Mouse (Mus musculus) intestine, embryonic 14.5 days (tissue): ENCODE measurements around the gene Dhx37. TPM values are rescaled to one million over a fixed set of nuclear protein-coding genes. Genes with fewer than 3 reads are reported as not detected.

ENCODE experiments used
- ATAC-seq: fragments of 200-750 bp; cut with Nextera tagmentation; replicated peaks from 2 replicates; pipeline ENCODE4 v1.8.0; 2017; ENCODE audit warnings: low read depth, moderate number of reproducible peaks, moderate TSS enrichment, moderate library complexity; ENCODE audit not compliant: low FRiP score, low TSS enrichment
- DNase-seq: peaks from one replicate; pipeline ENCODE4 v3.0.0-alpha.2; 2018; ENCODE audit warnings: low spot score
- H3K27ac ChIP-seq: fragments of 300-500 bp; sonication (generic); 2 replicates; pipeline ENCODE4 v1.5.1; 2014; ENCODE audit warnings: low read depth, mild to moderate bottlenecking, control low read depth
- H3K27me3 ChIP-seq: fragments of 300-500 bp; sonication (generic); replicated peaks from 2 replicates; pipeline ENCODE4 v1.6.1; 2014; ENCODE audit warnings: low read length, control low read depth; ENCODE audit not compliant: control insufficient read depth, insufficient read depth
- H3K36me3 ChIP-seq: fragments of 300-500 bp; sonication (generic); 2 replicates; pipeline ENCODE4 v1.6.1; 2014; ENCODE audit warnings: low read length, control low read depth; ENCODE audit not compliant: control insufficient read depth, insufficient read depth
- H3K4me1 ChIP-seq: fragments of 300-500 bp; sonication (generic); replicated peaks from 2 replicates; pipeline ENCODE4 v1.6.1; 2014; ENCODE audit warnings: low read length, control low read depth, mixed read lengths; ENCODE audit not compliant: control insufficient read depth, insufficient read depth
- H3K4me2 ChIP-seq: fragments of 300-500 bp; sonication (generic); 2 replicates; pipeline ENCODE4 v1.6.1; 2014; ENCODE audit warnings: low read length
- H3K4me3 ChIP-seq: fragments of 300-500 bp; sonication (generic); 2 replicates; pipeline ENCODE4 v1.5.1; 2014; ENCODE audit warnings: low read depth, low read length, control low read depth, mixed read lengths
- H3K9ac ChIP-seq: fragments of 300-500 bp; sonication (generic); 2 replicates; pipeline ENCODE4 v1.6.1; 2014; ENCODE audit warnings: mild to moderate bottlenecking, low read length
- H3K9me3 ChIP-seq: fragments of 300-500 bp; sonication (generic); 2 replicates; pipeline ENCODE4 v1.6.1; 2016; ENCODE audit warnings: low read length, control low read depth; ENCODE audit not compliant: control insufficient read depth
- WGBS: fragments of 180-500 bp; shearing (Covaris S2); extraction: QIAGEN DNeasy Blood & Tissue Kit; methylation state at CpG from one replicate; pipeline ENCODE4 v1.1.7; 2014; 5-methylcytosine and 5-hydroxymethylcytosine counted together
- polyA plus RNA-seq: library from polyadenylated mRNA; unstranded; fragments of >200 nt; fragmentation: Nextera tagmentation; extraction: Ambion mirVana; gene quantifications from 2 replicates; pipeline ENCODE4 v1.2.1, GENCODE M21; 2014

Gene Dhx37
- polyA plus RNA-seq, 1 experiment from 2014 or later: 9.6 TPM

DNA sequence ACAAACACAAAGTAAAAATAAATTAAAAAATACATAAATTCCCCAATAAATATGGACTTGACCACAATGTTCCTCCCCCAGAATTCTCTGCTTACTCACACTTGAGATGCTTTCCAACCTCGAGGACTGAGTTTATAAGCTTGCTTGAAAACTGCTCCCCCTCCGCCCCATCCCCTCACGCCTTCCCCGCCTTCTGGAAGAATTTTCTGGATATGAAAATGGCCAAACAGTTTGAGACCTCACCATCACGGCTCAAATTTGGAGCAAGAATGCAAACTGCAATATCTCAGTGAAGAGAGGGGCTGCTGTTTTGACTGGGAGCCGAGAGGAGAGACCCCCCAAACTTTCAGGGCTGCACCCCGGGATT, 29.4 kb downstream of the Dhx37 start:
- H3K4me2 ChIP-seq: peak overlapping the region; percentile 65
- ATAC-seq (no peak), DNase-seq (peak; percentile 83)
- peaks cover 9% of the 10 kb centered on the region for H3K4me1 ChIP-seq
- H3K9me3 ChIP-seq: no peaks in the 10 kb centered on the region
- no peaks in the 10 kb centered on the region for H3K27me3 ChIP-seq
- peak overlapping the region; percentile 83 for H3K27ac ChIP-seq
- WGBS: under 1% methylated on average over 7 of the region's 7 CpGs
- H3K9ac ChIP-seq: peak overlapping the region; percentile 64
- H3K36me3 ChIP-seq: no peaks in the 10 kb centered on the region
- H3K4me3 ChIP-seq: peak overlapping the region; percentile 87

DNA sequence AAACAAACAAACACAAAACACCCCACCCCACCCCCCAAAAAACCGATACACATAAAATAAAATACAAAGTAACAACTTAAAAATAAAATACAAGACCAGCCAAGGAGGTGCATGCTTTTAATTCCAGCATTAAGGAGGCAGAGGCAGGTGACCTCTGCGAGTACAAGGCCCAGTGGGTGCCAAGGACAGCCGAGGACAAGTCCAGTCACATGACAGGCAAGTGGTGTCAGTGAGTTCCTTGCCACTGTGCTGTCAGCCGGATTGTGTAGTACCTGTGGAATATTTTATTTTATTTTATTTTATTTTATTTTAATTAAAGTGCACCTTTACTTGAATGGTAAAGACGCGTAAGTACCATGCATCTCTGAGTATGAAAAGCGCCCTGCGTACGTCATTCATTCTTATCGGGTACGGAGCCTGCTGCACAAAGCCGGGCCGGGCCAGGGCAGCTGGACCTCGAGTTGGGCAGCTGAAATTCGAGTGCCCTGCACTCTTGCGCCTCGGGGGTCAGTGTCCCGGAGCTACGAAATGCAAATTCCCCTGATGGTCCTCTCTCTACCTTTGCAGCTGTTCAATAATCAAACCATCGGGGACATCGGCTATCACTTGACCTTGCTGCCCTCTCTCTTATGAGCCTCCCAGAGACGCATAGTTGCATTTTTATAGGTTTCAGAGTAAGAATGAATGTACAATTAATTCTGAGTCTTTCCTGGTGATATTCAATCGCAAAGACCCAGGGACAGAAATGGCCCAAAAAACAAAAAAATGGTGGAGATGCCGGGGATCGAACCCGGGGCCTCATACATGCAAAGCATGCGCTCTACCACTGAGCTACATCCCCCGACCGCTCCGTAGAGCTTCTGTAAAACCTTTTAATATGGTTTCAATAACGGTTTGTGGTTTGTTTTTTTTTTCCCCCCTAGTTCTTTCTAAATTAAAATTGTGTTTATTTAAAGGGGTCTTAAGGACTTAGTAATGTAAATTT, 30.1 kb downstream of the Dhx37 start:
- Histone ChIP-seq H3K4me1 (peaks cover 9% of the 10 kb centered on the region), H3K36me3 (no peaks in the 10 kb centered on the region), H3K9me3 (no peaks in the 10 kb centered on the region), H3K9ac (no peak overlapping the region), H3K27me3 (no peaks in the 10 kb centered on the region), H3K27ac (no peak overlapping the region), H3K4me2 (peak overlapping the region; percentile 65), H3K4me3 (peak overlapping the region; percentile 87)
- 14% methylated on average over 31 of the region's 31 CpGs for WGBS
- DNase-seq: peak; percentile 95
- ATAC-seq: no peak

DNA sequence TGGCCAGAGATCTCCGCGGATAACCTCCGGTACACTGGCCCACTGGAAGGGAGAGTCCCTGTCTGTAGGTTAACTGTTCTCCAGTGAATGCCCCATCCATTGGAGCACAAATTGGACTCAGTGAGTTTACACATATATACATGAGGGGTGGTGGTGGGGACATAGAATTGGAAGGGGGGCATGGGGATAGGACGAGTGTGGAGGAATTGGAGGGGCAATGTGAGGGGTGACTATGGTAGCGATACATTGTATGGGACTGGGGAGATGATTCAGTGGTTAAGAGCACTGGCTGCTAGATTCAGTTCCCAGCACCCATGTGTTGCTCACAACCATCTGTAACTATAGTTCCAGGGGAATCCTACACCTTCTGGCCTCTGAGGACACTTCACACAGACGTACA, 30.9 kb downstream of the Dhx37 start:
- DNase-seq (no peak), ATAC-seq (no peak)
- H3K4me2 ChIP-seq: no peak overlapping the region
- no peaks in the 10 kb centered on the region for H3K9me3 ChIP-seq
- WGBS: 56% methylated on average over 6 of the region's 6 CpGs
- H3K36me3 ChIP-seq: no peaks in the 10 kb centered on the region
- H3K4me1 ChIP-seq: peaks cover 9% of the 10 kb centered on the region
- no peak overlapping the region for H3K27ac ChIP-seq
- H3K27me3 ChIP-seq: no peaks in the 10 kb centered on the region
- no peak overlapping the region for H3K9ac ChIP-seq
- no peak overlapping the region for H3K4me3 ChIP-seq

DNA sequence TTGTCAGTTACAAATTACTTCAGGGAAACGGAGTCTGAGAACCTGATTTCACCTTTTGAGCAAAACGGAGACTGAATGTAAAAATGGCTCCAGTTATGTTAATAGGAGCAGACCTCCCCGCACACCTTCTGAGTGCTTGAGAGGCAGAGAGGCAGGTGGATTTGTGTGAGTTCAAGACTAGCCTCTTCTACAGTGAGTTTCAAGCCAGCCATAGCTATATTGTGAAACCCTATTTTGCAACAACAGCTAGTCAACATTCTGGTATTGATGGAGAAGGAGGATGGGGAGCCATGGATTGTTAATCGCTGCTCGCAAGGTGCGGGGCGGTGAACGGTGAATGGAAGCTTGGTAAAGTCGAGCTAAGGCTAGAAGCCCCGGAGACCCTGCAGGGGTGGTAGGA, 31.4 kb downstream of the Dhx37 start:
- peaks cover 9% of the 10 kb centered on the region for H3K4me1 ChIP-seq
- ATAC-seq: no peak
- no peaks in the 10 kb centered on the region for H3K27me3 ChIP-seq
- 61% methylated on average over 10 of the region's 10 CpGs for WGBS
- no peak for DNase-seq
- no peak overlapping the region for H3K4me2 ChIP-seq
- H3K36me3 ChIP-seq: no peaks in the 10 kb centered on the region
- H3K9ac ChIP-seq: no peak overlapping the region
- H3K27ac ChIP-seq: no peak overlapping the region
- H3K9me3 ChIP-seq: no peaks in the 10 kb centered on the region
- H3K4me3 ChIP-seq: no peak overlapping the region

DNA sequence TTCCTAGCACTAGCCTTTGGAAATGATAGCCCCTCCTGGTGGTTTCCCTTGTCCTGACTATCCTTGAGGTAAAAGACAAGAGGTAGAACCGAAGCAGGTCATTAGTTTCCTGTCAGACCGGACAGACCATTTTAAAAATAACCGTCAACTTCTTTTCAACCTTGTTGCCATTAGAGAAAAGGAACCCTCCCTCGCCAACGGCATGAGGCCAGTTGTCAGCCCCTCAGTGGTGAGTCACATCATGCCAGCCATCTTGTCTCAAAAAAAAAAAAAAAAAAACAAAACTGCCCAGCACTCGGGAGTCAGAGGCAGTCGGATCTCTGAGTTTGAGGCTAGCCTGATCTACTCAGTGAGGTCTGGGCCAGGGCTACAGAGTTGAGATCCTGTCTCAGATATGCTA, 33.0 kb downstream of the Dhx37 start:
- H3K36me3 ChIP-seq: no peaks in the 10 kb centered on the region
- no peak overlapping the region for H3K27ac ChIP-seq
- no peak overlapping the region for H3K9ac ChIP-seq
- DNase-seq (no peak), ATAC-seq (no peak)
- H3K4me3 ChIP-seq: no peak overlapping the region
- no peaks in the 10 kb centered on the region for H3K9me3 ChIP-seq
- H3K4me1 ChIP-seq: no peaks in the 10 kb centered on the region
- H3K27me3 ChIP-seq: no peaks in the 10 kb centered on the region
- 56% methylated on average over 7 of the region's 7 CpGs for WGBS
- H3K4me2 ChIP-seq: no peak overlapping the region

DNA sequence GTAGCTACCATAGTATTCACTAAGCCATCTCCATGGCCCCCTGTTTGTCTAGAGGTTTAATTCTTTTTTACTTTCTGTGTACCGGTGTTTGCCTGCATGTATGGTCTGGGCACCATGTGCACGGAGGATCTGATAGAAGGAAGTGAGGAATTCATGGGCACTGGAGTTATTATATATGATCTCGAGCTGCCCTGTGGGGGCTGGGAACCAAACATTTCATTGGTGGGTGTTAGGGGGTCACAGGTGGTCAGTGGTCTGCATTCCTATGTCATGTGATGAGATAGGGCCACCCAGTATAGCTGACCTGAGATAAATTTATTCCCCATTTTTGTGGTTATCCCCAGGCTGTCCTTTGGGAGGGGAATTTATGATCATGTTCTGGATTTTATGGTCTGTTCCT, 38.9 kb downstream of the Dhx37 start:
- H3K9ac ChIP-seq: 0 out of 2 replicates have a peak overlapping the region, but pooled peaks have one; percentile 53
- ATAC-seq: no peak
- DNase-seq: no peak
- peak overlapping the region; percentile 97 for H3K27ac ChIP-seq
- H3K4me2 ChIP-seq: peak overlapping the region; percentile 54
- no peaks in the 10 kb centered on the region for H3K27me3 ChIP-seq
- no peaks in the 10 kb centered on the region for H3K36me3 ChIP-seq
- no peaks in the 10 kb centered on the region for H3K9me3 ChIP-seq
- WGBS: 34% methylated on average over 3 of the region's 3 CpGs
- no peak overlapping the region for H3K4me3 ChIP-seq
- H3K4me1 ChIP-seq: peaks cover 28% of the 10 kb centered on the region

DNA sequence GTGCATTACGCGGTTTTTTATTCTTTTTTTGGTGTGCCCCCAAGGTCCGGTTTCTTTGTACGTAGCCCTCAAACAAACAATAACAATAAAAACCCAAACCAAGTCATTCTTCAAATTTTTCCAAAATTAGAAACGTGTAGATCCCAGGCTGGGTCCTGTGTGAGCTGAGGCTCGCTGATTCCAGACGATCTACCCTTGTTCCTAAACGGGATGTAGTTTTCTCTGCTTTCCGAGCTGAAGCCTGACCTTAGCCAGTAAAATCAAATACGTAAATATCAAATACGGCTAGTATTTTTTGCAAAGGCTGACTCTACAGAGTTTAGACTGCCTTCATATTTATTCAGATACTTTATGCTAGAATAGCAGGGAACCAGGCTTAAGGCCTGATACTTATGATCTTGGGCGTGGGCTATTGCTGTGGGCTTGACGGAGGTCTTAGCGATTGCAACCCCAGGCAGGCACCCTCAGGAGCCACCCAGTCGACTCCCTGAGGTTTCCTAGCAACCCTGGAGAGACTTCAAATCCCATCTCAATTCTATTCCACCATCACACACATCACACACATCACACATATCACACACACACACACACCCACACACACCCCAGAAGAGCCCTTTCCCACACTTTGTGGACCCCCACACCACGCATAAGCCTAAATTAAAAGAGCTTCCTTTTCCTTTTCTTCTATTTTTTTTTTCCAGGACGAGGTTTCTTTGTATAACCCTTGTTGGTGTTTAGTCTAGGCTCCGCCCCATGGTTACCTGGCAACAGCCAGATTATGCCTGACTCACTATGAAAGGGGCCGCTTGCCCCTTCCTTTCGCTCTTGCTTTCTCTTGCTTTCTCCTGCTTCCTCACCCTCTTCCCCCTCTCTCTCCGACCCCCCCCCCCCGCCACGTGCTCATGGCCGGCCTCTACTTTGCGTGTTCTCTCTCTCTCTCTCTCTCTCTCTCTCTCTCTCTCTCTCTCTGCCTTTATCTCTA, 40.0 kb downstream of the Dhx37 start:
- Histone ChIP-seq H3K36me3 (no peaks in the 10 kb centered on the region), H3K9ac (peak overlapping the region; percentile 53), H3K4me1 (peaks cover 28% of the 10 kb centered on the region), H3K4me3 (peak overlapping the region; percentile 33), H3K27me3 (no peaks in the 10 kb centered on the region), H3K27ac (peak overlapping the region; percentile 97), H3K4me2 (peak overlapping the region; percentile 54), H3K9me3 (no peaks in the 10 kb centered on the region)
- DNase-seq (peak; percentile 89), ATAC-seq (peak; percentile 51)
- WGBS: 8% methylated on average over 21 of the region's 25 CpGs

DNA sequence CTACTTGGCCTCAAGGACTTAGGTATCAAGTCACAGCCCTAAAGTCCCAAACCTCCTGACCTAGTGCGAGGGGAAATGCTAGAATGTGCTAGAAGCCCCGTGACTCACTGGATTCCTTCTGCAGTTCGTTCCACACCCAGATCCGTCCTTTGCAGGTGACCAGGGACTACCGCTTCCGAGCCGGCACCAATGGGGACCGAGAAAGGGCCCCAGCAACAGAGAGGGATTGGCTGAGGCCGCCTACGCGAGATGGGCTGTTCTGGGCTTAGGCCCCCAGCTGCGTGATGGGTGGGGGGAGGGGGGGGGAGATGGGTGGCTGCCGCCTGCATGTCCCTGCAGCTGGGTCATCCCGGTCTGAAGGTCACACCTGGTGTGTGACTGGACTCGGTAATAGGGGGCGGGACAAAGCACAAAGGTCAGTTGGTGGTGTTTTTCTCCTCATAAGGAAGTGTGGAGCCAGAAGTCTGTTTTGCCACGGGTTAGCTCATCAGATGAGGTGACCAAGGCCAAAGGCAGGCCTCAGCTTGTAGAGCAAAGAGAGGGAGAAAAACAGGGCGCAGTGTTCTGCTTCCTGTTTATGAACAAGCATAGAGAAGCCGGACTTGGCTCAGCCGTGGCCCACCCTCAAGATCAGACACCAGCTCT, 40.8 kb downstream of the Dhx37 start:
- H3K4me2 ChIP-seq: peak overlapping the region; percentile 54
- peak overlapping the region; percentile 97 for H3K27ac ChIP-seq
- peak overlapping the region; percentile 53 for H3K9ac ChIP-seq
- ATAC-seq (peak; percentile 92), DNase-seq (peak; percentile 95)
- peaks cover 28% of the 10 kb centered on the region for H3K4me1 ChIP-seq
- H3K9me3 ChIP-seq: no peaks in the 10 kb centered on the region
- H3K4me3 ChIP-seq: peak overlapping the region; percentile 33
- peaks cover 4% of the 10 kb centered on the region for H3K36me3 ChIP-seq
- WGBS: 1% methylated on average over 20 of the region's 20 CpGs
- no peaks in the 10 kb centered on the region for H3K27me3 ChIP-seq
